Mouse (Mus musculus) midbrain, embryonic 12.5 days (tissue): ENCODE data around the gene Il4ra. TPM values are rescaled to one million over a fixed set of nuclear protein-coding genes. Genes with fewer than 3 reads are reported as not detected.

ENCODE experiments used
- polyA plus RNA-seq: library from polyadenylated mRNA; unstranded; fragments of >200 nt; fragmentation: Nextera tagmentation; extraction: Ambion mirVana; gene quantifications from 2 replicates; pipeline ENCODE4 v1.2.1, GENCODE M21; 2016

Gene Il4ra
- polyA plus RNA-seq, 1 experiment from 2014 or later, result 6.1 TPM

Other genes with a start within 250 kb of the Il4ra start
- 9.3 and 10.0 TPM in 2 replicates for gene Kdm8, start 107.4 kb upstream of the Il4ra start, polyA plus RNA-seq
- gene Nsmce1, start 60.5 kb upstream of the Il4ra start, polyA plus RNA-seq, result 111 and 113 TPM in 2 replicates
- gene Il21r, start 51.3 kb downstream of the Il4ra start, polyA plus RNA-seq, result 0.27 and 0.37 TPM in 2 replicates
- 50.6 and 53.5 TPM in 2 replicates for gene Gtf3c1, start 155.7 kb downstream of the Il4ra start, polyA plus RNA-seq
- 10.1 and 10.2 TPM in 2 replicates for gene D430042O09Rik, start 155.8 kb downstream of the Il4ra start, polyA plus RNA-seq